Mouse (Mus musculus) heart, embryonic 15.5 days (tissue): ENCODE measurements around the gene Fkbp10. TPM values are rescaled to one million over a fixed set of nuclear protein-coding genes. Genes with fewer than 3 reads are reported as not detected.

Source experiments
- ATAC-seq: fragments of 200-750 bp; cut with Nextera tagmentation; replicated peaks from 2 replicates; pipeline ENCODE4 v1.8.0; 2017; ENCODE audit warnings: low read depth, moderate TSS enrichment; ENCODE audit not compliant: insufficient number of reproducible peaks, insufficient read depth, low FRiP score
- H3K27ac ChIP-seq: fragments of 300-500 bp; sonication (generic); 2 replicates; pipeline ENCODE4 v1.5.1; 2015; ENCODE audit warnings: mild to moderate bottlenecking, inconsistent platforms
- H3K27me3 ChIP-seq: fragments of 300-500 bp; sonication (generic); 2 replicates; pipeline ENCODE4 v1.6.1; 2015; ENCODE audit warnings: inconsistent platforms
- H3K36me3 ChIP-seq: fragments of 300-500 bp; sonication (generic); 2 replicates; pipeline ENCODE4 v1.6.1; 2015; ENCODE audit warnings: mild to moderate bottlenecking, inconsistent platforms
- H3K4me1 ChIP-seq: fragments of 300-500 bp; sonication (generic); replicated peaks from 2 replicates; pipeline ENCODE4 v1.6.1; 2015; ENCODE audit warnings: inconsistent platforms
- H3K4me2 ChIP-seq: fragments of 300-500 bp; sonication (generic); 2 replicates; pipeline ENCODE4 v1.6.1; 2015; ENCODE audit warnings: inconsistent platforms, mild to moderate bottlenecking, moderate library complexity
- H3K4me3 ChIP-seq: fragments of 300-500 bp; sonication (generic); 2 replicates; pipeline ENCODE4 v1.5.1; 2015; ENCODE audit warnings: mild to moderate bottlenecking, inconsistent platforms
- H3K9ac ChIP-seq: fragments of 300-500 bp; sonication (generic); 2 replicates; pipeline ENCODE4 v1.6.1; 2015; ENCODE audit warnings: mild to moderate bottlenecking, inconsistent platforms
- H3K9me3 ChIP-seq: fragments of 300-500 bp; sonication (generic); replicated peaks from 2 replicates; pipeline ENCODE4 v1.6.1; 2016; ENCODE audit warnings: inconsistent platforms
- WGBS: fragments of 180-500 bp; shearing (Covaris S2); methylation state at CpG from one replicate; pipeline ENCODE4 v1.1.7; 2015; ENCODE audit warnings: mixed read lengths; 5-methylcytosine and 5-hydroxymethylcytosine counted together
- polyA plus RNA-seq: library from polyadenylated mRNA; unstranded; fragments of >200 nt; fragmentation: Nextera tagmentation; extraction: Ambion mirVana; gene quantifications from 2 replicates; pipeline ENCODE4 v1.2.1, GENCODE M21; 2015

Fkbp10 gene
- polyA plus RNA-seq, 1 experiment from 2014 or later: 86.3 TPM

DNA sequence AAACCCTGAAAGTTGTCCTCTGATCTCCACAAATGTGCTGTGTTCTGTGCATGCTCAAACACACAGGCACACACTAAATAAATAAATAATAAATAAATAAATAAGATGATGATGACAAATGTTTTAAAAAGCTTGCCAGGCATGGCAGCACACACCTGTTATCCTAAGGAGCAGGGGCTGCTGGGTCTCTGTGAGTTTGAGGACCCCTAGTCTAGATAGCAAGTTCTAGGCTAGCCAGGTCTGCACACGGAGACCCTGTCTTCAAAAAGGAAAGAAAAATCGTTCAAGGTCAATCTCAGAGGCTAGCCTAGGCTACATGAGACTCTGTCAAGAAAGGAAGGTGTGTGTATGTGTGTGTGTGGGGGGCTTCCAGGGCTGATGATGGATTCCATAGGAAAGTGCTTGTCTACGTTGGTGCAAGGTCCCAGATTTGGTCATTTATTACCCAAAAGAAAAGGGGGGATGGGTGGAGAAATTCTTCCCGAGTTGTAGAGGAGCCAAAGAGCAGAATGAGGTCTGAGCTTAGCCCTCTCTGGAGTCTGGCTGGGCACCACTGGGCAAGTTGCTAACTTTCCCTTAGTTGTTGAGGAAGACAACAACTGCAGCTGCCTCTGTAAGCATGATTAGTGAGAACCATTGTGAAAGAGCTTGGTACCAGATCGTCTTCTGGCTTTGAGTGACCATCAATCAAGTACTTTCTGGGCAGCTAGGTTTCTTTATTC, 21.0 kb upstream of the Fkbp10 start:
- Histone ChIP-seq H3K36me3 (no peaks in the 10 kb centered on the region), H3K27me3 (no peaks in the 10 kb centered on the region), H3K9me3 (no peaks in the 10 kb centered on the region), H3K9ac (peak overlapping the region; percentile 86), H3K4me2 (peak overlapping the region; percentile 81), H3K27ac (peak overlapping the region; percentile 87), H3K4me1 (peaks cover 76% of the 10 kb centered on the region), H3K4me3 (peak overlapping the region; percentile 73)
- ATAC-seq: no peak
- 53% methylated on average over 5 of the region's 5 CpGs for WGBS

DNA sequence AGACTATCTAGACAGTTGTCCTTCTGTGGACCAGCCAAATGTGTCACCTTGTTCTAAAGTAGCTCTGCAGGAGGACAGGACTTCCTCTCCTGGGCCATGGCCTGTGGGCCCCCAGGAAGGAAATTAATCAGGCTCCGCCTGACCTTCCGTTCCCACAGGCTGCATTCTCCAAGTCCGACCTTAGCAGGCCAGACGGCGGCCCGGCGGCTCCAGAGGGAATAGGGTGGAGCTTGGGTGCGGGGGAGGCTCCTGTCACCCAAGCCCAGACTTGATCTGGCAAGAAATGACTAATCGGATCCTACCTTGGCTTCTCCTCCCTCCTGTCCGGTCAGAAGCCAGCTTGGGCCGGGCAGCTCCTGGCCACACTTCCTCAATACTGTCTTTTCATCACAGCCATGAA, 20.3 kb upstream of the Fkbp10 start:
- Histone ChIP-seq H3K27ac (peak overlapping the region; percentile 87), H3K9ac (peak overlapping the region; percentile 86), H3K4me3 (peak overlapping the region; percentile 73), H3K4me2 (peak overlapping the region; percentile 81), H3K27me3 (no peaks in the 10 kb centered on the region), H3K4me1 (peaks cover 76% of the 10 kb centered on the region), H3K36me3 (no peaks in the 10 kb centered on the region), H3K9me3 (no peaks in the 10 kb centered on the region)
- 10% methylated on average over 11 of the region's 11 CpGs for WGBS
- no peak for ATAC-seq

DNA sequence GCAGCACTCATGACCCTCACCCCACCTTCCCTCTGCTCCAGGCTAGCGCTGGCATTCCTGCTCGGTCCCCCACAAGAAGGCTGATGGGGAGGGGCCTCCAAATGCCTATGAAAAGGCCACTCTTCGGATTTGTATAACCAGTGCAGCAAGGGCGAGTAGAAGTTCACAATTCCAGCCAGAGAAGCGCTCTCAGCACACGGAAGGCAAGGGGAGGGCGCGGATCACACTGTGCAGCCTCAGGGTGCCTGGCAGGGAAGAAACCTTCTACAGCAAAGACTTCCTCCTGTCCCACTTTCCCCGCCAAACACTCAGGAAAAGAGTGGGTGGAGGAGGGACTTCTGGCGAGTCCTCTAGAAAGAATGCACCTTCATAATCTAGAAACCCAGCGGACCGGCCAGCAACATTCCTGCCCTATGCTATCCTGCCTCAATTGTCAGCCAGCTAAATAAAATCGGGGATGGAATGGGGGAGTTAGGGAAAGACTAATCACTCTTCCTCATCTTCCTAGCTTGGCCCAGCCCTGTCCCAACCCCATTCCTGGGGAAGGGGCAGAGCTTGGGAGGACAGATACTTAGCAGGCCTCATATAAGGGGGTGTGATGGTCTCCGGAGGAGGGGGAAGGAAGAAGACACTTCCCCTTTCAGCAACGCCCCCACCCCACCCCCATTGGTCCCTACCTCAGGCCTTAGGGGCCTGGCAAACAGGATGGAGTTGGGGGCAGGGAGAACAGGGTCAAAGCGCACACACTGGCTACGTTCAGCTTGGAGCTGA, 19.5 kb upstream of the Fkbp10 start:
- no peaks in the 10 kb centered on the region for H3K9me3 ChIP-seq
- H3K36me3 ChIP-seq: no peaks in the 10 kb centered on the region
- 8% methylated on average over 17 of the region's 17 CpGs for WGBS
- peaks cover 76% of the 10 kb centered on the region for H3K4me1 ChIP-seq
- H3K4me2 ChIP-seq: peak overlapping the region; percentile 81
- peak overlapping the region; percentile 73 for H3K4me3 ChIP-seq
- H3K27ac ChIP-seq: peak overlapping the region; percentile 87
- ATAC-seq: no peak; the same call in 1 of the 2 replicates
- H3K9ac ChIP-seq: peak overlapping the region; percentile 86
- no peaks in the 10 kb centered on the region for H3K27me3 ChIP-seq

DNA sequence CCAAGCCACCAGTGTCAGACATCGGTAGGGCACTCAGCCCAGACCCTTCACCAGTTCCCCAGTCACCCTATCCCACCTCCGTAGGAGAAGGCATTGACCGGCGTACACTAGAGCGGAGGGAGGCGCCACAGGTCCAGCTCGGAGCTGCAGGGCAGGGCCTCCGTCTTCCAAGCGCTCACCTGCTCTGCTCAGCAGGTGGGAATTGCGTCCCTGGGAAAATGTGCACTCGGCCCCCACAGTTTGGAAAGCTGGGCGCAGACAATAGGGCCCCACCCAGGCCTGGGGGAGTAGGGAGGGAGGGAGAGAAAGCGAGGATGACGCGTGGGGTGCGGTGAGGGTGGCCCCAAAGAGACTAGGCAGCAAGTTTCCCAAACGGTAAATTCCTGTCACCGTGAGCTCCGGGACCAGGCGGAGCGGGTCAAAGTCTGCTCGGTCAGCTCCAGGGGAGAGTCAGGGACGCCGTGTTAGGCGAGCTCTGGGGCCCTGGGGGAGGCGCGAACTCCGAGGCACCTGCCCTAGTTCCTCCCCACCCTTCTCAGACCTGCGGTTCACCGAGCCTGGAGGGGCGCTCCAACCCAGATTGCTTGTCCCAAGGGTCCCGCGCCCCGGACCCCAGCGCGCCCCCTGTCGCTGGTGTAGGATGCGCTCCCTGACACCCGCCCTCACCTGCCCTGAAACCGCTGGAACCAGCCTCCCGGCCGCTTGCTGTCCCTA, 18.5 kb upstream of the Fkbp10 start:
- Histone ChIP-seq H3K36me3 (no peaks in the 10 kb centered on the region), H3K27me3 (no peaks in the 10 kb centered on the region), H3K9ac (peak overlapping the region; percentile 86), H3K4me2 (peak overlapping the region; percentile 81), H3K9me3 (no peaks in the 10 kb centered on the region), H3K4me3 (peak overlapping the region; percentile 73), H3K27ac (peak overlapping the region; percentile 87), H3K4me1 (peaks cover 76% of the 10 kb centered on the region)
- WGBS: 1% methylated on average over 42 of the region's 42 CpGs
- ATAC-seq: peak; percentile 26

DNA sequence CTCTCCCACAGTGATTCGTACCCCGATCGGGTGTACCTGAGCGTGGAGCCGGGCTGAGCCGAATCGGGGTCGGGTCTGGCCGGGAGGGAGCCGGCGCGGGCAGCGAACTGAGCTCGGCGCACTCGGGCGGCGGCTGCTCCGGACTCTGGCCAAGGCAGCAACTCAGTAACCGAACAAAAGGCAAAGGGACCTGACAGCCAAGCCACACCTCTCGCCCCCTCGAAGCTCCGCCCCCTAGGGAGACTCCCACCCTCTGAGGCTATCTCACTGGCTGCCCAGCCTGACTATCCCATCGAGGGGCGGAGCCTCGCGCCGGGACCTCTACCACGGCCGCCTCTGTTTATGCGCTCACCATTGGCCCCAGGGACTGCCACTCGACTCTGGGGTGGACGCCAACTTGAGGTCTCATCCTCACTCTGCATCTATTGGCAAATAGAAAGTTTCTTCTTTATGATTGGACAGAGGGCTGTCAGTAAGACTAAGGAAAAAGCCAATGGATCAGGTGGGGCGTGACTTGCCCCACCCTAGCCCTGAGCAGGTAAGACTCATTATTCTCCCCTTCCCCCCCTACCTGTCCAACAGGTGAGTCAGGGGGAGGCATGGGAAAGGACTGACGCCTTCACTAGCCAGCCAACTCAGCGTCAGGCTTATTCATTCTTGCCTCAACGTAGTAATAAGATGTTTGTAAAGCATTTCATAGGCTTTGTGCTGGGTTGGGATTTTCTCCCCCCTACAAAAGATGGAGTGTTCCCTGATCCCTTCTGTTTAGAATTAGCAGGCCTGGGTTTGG, 17.7 kb upstream of the Fkbp10 start, which contains the start of gene Jup:
Jup (minus strand) TSS at position 164 of the 790 bp plus-strand sequence.
- peak within 1 kb of the TSS; percentile 73 for H3K4me3 ChIP-seq
- H3K4me2 ChIP-seq: peak within 1 kb of the TSS; percentile 81
- H3K9ac ChIP-seq: peak within 1 kb of the TSS; percentile 86
- H3K9me3 ChIP-seq: no peaks in the 10 kb centered on the region
- H3K36me3 ChIP-seq: no peaks in the 10 kb centered on the region
- peak; percentile 96 for ATAC-seq
- peak within 1 kb of the TSS; percentile 87 for H3K27ac ChIP-seq
- H3K27me3 ChIP-seq: no peaks in the 10 kb centered on the region
- H3K4me1 ChIP-seq: peaks cover 76% of the 10 kb centered on the region
- WGBS: 2% methylated on average over 37 of the region's 37 CpGs

DNA sequence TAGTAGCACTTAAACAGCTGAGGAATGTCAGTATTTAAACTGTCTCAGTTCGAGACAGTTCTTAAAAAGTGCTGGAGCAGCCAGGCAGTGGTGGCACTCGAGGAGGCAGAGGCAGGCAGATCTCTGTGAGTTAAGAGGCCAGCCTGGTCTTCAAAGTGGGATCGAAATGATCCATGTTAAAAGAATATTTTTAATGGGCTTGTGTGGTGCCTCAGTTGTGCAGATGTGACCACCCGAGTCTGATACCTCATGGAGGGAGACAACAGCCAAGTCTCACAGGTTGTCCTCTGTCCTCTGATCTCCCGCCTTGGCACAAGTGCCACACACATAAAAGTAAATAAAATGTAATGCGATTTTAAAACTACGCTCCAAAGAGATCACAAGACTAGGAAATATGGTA, 17.0 kb upstream of the Fkbp10 start:
- H3K4me3 ChIP-seq: no peak overlapping the region
- ATAC-seq: no peak
- no peaks in the 10 kb centered on the region for H3K36me3 ChIP-seq
- H3K4me1 ChIP-seq: peaks cover 75% of the 10 kb centered on the region
- no peak overlapping the region for H3K27ac ChIP-seq
- WGBS: 91% methylated on average over 7 of the region's 7 CpGs
- H3K9me3 ChIP-seq: no peaks in the 10 kb centered on the region
- no peak overlapping the region for H3K9ac ChIP-seq
- no peaks in the 10 kb centered on the region for H3K27me3 ChIP-seq
- H3K4me2 ChIP-seq: no peak overlapping the region

DNA sequence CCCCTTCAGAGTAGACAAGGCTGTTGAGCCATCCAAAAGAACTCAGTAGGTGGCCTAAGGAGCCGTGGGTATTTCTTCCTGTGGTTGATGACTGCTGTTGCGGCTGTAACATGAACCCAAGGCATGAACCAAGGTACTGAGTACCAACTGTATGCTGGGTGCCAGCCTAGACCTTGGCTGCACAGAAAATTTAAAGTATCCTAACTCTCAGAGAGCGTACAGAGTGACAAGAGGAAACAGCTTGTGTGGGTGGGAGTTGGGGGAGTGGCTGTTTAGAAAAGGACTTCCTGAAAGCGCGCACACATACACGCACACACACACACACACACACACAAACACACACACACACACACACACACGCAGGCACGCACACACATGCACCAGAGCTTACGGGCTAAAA, 16.2 kb upstream of the Fkbp10 start:
- Histone ChIP-seq H3K4me1 (peaks cover 75% of the 10 kb centered on the region), H3K36me3 (no peaks in the 10 kb centered on the region), H3K4me3 (no peak overlapping the region), H3K9me3 (no peaks in the 10 kb centered on the region), H3K4me2 (no peak overlapping the region), H3K27me3 (no peaks in the 10 kb centered on the region), H3K27ac (peak overlapping the region; percentile 18; the same call in 1 of the 2 replicates), H3K9ac (no peak overlapping the region)
- no peak for ATAC-seq
- WGBS: 60% methylated on average over 9 of the region's 9 CpGs

DNA sequence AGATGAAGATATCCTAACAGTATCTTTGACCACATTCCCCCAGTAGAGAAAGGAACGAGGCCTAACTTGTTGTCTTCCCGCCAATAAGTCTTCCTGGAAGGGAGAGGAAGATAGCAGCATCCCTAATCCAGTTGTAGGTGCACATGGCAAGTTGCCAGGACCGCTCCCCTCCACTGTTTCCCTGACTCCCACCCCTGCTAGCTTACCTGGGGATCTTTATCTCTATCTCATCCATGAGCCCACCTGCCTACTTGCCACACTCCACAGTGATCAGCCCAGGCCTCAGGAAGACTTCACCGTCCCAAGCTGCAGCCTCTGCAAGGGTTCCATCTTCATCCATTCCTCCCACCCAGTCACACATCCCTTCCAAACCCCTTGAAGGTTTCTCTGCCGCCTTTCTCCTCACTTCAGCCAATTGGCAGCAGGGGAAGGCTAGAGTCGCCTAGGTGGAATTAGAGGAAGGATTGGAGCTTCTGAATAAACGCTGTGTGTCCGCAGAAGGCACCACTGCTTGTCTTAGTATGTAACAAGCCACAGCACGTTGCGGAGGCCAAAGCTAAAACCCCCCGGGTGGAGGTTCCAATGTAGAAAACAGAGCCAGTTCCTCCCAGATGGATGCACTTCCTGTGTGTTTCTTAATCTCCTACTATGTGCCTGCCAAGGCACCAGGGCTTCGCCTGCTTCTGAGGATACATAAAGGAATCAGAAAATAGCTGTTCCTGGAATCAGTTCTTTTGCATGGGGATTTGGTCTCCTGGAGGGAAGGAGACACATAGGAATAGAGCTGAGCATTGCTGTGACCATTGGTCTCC, 15.6 kb upstream of the Fkbp10 start:
- 63% methylated on average over 12 of the region's 12 CpGs for WGBS
- Histone ChIP-seq H3K4me1 (peaks cover 74% of the 10 kb centered on the region), H3K27ac (peak overlapping the region; percentile 96), H3K9ac (no peak overlapping the region), H3K36me3 (no peaks in the 10 kb centered on the region), H3K27me3 (no peaks in the 10 kb centered on the region), H3K4me3 (no peak overlapping the region), H3K9me3 (no peaks in the 10 kb centered on the region), H3K4me2 (no peak overlapping the region)
- no peak for ATAC-seq

DNA sequence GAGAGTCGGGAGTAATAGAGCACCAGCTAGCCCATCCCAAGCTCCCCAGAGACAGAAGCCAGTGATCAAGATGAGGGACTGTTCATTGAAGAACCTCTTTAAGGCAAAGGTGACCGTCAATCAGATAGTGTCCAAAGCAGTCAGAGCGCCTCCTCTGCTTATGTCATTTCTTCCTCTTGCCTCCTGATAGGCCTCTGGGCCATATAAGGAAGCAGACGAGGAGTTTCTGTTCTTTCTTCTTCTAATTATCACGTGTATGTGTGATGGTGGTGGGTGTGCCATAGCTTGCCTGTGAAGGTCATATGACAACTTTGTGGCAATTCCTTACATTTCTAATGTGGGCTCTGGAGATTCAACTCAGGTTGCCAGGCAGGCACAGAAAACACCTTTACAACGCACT, 14.7 kb upstream of the Fkbp10 start:
- WGBS: 47% methylated on average over 6 of the region's 6 CpGs
- no peaks in the 10 kb centered on the region for H3K27me3 ChIP-seq
- H3K27ac ChIP-seq: peak overlapping the region; percentile 96
- H3K4me1 ChIP-seq: peaks cover 65% of the 10 kb centered on the region
- no peak overlapping the region for H3K4me3 ChIP-seq
- no peak overlapping the region for H3K4me2 ChIP-seq
- no peak for ATAC-seq
- H3K36me3 ChIP-seq: no peaks in the 10 kb centered on the region
- no peak overlapping the region for H3K9ac ChIP-seq
- no peaks in the 10 kb centered on the region for H3K9me3 ChIP-seq

DNA sequence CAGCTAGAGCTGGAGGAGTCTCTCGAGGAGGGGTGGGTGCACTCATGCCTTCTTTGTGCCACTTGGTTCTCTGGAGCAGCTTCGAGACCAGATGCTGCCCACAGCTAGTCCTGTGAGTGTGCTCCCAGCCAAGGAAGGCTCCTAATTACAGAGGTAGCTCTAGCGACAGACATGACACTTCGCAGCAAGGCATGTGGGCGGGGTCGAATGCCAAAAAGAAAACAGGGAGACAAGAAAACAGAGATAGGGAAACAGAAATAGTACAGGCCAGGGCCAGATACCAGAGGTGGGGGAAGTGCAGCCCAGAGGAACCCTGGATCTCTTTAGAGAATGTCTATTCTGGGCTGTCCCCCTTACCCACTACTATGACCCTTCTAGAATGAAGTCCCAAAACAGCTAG, 13.3 kb upstream of the Fkbp10 start:
- Histone ChIP-seq H3K9me3 (no peaks in the 10 kb centered on the region), H3K4me2 (peak overlapping the region; percentile 44), H3K9ac (peak overlapping the region; percentile 24), H3K27me3 (no peaks in the 10 kb centered on the region), H3K4me1 (peaks cover 63% of the 10 kb centered on the region), H3K27ac (peak overlapping the region; percentile 96), H3K36me3 (no peaks in the 10 kb centered on the region), H3K4me3 (no peak overlapping the region)
- peak; percentile 51 for ATAC-seq
- WGBS: 10% methylated on average over 6 of the region's 6 CpGs
